Mouse (Mus musculus) layer of hippocampus, adult 8-10 months (tissue): Measurements from ENCODE around the gene Atxn7l2. TPM values are rescaled to one million over a fixed set of nuclear protein-coding genes. Genes with fewer than 3 reads are reported as not detected.

Experiments used
- DNase-seq, 2 experiments: peaks; one replicate each; pipeline ENCODE4 v3.0.0; 2022; ENCODE audit warnings: low spot score in 2 of 2
- total RNA-seq, 4 experiments: library from RNA; stranded (reverse); gene quantifications; 2 replicates each; pipeline ENCODE4 v1.2.4; 2022

The Atxn7l2 gene
- total RNA-seq, 4 experiments from 2014 or later = 23.1 to 36.3 (median 29.6) TPM

DNA sequence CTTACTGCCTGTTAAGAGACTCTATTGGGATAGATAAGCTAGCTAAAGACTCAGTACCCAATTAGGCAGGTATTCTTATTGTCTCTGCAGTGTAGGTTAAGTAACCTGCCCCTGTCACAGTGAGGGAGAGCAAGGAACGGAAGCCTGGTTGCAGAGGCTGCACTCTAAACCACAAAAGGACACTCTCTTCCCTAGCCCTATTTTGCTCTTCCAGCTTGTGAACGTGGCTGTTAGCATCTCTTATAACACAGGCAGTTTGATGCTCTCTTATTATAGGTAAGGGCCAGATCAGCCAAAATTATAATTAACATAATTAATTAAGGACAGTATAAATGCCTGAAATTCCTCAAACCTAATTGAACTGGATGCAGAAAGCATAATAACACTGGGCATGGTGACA, 30.2 kb downstream of the Atxn7l2 start:
- no peak for DNase-seq

DNA sequence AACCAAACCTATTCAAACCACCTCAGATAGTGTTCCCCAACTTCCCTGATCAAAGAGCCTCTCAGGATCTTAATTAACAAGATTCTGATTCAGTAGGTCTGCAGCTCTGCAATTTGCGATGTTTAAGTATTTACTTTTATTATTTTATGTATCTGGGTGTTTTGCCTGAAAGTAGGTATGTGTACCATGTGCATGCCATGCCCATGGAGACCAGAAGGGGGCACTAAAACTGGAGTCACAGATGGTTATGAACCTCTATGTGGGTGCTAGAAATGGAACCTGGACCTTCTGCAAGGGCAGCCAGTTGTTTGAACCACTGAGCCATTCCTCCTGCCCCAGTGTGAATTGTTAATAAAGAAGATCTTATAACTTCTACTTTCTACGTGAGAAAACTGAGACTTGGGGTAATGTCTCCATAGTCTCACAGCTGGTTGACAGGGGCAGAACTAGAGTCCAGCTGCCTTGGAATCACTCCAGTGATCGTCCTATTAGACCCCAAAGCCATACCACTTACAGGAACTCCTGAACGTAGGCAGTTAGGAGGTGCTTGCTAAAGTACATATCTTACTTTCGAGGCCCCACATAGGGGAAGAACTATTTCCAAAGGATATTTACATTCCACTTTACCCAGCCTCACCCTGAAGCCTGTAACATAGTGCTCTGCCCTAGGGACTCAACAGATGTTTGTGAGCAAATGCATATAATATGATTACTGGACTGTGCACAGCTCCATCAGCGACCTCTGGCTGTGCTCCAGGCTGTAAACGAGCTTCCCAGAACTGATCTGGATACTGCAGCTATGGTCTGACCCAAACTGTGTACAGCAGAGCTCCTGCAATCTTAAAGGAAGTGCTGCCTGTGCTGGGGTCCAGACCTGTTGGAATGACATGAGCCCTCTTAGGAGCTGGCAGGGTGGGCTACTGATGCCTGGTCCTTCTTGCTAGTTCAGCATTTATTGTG, 31.7 kb downstream of the Atxn7l2 start:
- no peak for DNase-seq

DNA sequence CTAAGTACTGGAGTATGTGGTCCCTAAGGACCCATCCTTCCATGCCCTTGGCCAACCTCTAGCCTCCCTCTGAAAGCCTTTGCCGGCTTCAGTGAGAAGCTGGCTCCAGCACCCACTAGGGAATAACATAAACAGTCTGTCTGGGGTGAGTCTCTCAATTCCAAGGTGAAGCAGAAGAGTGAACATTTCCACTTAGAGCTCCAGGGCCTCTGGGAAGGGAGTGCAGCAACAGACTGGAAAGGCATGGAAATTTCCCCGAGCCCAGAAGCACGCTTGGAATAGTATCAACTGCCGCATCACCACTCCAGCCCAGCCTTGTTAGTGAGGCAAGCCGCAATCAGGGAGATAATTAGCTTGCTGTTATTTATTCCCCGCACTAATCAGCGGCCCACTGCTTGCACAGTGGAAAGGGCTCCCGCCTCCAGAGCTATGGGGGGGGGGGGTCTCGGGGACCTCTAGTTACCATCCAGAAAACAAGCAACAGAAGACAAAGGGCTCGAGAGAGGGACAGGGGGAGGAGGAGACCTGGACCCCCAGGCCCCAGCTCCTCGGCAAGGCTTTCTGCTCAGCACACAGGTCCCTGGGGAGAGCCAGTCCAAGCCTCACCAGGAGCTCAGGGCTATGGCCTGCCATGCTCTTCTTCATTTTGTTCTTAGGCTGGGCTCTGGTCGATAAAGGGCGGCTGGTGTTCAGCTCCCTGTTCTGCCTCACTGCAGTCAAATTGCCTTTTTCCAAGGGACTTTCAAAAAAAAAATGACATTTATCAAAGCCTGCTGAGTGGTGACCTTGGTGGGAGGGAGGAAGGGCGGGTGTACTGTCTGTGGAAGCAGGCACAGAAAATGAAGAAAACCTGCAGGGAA, 35.8 kb downstream of the Atxn7l2 start:
- peak; percentile 83 to 87 for DNase-seq

DNA sequence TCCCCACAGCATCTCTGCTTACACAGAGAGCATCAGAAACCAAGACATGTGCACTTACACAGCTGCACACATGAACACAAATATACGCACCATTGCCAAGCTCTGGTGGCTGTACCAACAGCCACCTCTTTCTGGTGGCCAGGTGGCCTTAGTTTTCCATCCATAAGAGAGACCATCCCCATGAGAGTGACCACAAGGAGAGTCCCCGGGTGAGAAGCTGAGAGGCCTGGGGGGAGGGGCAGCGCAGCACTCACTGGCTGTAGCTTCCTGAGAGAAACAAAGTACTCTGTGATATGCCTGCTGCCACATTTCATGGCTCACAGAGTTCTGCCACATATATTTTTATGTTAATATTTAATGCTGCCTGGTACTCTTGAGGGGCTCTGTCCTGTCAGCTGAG, 41.5 kb downstream of the Atxn7l2 start:
- no peak for DNase-seq

DNA sequence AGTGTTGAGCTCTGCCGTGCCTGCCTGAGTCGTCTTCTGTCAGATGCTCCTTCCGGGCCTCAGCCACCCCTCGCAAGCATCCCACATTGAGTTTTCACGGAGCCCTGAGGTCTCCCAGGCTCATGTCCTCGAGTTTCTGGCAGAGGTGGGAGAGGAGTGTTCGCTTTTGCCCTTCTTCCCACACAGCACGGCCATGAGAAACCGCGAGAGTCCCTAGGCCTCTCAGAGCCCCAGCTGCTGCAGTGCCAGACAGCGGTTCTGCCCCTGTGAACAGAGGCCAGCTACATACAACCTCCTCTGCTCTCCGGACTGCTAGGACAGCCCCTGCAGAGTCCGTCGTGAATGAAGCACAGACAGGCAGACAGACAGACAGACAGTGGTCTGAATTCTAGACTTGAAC, 43.2 kb downstream of the Atxn7l2 start:
- no peak for DNase-seq

DNA sequence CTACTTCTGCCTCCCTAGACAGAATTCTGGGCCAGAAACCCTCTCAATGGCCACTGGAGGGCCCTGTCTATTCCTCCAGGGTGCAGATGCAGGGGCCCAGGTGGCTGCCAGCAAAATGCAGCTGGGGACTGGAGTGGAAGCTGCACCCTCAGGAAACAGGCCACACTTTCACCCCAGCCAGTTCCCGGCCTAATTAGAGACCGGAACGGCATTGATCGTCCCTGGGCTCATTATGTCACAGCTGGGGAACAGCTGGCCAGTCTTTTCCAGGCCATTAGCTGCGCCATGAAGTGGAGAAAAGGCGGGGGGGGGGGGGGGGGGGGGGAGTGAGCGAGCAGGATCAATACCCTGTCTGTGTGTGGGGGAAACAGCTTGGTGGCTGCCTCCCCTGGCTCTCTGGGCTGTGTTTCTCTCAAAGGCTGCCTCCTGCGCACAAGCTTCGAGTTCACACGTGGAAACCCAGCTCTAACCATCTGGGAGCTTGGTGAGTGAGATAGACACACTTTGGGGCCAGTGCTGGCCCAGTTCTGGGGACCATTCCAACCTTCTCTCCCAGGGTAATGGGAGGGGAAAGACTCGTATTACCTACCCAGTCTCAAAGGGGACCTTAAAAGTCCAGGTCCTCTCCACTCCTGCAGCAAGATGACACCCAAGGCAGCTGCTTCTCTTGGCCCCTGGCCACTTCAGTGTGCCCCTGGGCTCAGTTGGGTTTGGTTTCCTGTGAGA, 44.1 kb downstream of the Atxn7l2 start:
- peak; percentile 66 to 76 for DNase-seq

DNA sequence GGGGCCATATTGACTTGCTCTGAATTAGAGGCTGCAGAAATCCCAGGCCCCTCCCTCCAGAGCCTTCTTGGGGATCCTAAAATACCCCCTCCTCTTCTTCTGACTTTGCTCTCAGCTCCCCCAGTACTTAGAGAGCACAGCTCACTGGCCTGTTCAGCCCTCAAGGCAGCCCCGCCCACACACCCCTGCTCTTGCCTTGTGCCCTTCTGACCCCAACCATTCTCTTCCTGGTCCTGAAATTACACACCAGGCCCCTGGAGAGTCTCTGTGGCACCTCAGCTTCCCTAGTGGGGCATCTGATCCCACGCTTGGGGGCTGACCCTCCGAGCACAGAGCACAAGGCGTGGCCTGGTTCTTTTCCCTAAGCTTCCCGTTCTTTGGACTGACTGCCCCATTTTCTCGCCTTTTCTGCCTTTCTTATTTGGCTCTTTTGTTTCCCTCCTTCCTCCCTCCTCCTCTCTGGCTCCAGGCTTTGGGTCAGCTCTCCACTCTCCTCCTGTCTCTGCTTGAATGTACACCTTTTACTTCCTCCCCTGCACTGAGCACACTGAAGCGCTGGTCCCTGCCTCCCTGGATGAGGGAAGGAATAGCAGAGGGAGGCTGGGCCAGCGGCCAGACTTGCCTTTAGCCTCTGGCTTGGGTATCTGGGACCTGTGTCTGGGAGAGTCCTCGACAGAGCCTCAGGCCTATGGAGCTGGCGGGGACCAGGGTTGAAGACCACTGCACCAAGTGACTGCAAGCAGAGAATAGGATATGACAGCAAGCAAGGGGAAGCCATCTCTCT, 45.0 kb downstream of the Atxn7l2 start:
- peak in 1 of 2 experiments; percentile 12 for DNase-seq

DNA sequence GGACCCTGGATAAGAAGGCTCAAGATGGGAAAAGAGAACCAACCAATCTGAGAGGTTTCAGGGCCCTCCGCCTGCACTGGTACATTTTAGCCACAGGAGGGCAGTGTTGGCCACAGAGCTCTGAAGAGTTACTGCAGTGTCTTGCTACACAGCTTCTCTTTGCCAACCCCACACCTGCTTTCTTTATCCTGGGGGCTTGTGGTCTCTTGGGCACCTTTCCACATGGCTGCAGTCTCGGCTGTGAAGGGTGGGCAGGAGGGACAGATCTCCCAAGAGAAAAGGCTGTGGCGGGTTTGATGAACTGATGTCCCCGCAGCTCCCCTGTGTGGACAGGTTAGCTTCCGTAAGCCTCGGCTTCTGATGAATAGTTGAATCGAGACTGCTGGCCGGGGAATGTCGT, 45.9 kb downstream of the Atxn7l2 start:
- peak; percentile 75 to 88 for DNase-seq

DNA sequence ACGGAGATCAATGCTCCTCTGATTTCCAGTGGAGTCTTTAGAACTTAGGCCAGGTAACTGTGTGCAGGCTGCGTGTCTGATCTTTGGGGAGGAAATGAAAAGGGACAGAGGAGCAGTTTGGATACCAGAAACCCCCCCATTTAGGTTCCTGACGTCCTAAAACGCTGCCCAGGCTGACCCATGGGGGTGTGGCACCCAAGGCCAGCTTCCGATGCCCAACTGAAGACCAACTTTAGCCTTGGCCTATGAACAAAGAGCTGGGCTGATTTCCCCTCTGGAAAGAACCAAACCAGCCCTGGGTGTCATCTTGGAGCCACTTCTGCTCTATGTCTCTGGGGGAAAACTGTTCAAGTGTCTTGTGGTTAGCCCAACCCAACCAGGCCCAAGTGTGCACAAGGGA, 46.6 kb downstream of the Atxn7l2 start:
- DNase-seq = no peak

DNA sequence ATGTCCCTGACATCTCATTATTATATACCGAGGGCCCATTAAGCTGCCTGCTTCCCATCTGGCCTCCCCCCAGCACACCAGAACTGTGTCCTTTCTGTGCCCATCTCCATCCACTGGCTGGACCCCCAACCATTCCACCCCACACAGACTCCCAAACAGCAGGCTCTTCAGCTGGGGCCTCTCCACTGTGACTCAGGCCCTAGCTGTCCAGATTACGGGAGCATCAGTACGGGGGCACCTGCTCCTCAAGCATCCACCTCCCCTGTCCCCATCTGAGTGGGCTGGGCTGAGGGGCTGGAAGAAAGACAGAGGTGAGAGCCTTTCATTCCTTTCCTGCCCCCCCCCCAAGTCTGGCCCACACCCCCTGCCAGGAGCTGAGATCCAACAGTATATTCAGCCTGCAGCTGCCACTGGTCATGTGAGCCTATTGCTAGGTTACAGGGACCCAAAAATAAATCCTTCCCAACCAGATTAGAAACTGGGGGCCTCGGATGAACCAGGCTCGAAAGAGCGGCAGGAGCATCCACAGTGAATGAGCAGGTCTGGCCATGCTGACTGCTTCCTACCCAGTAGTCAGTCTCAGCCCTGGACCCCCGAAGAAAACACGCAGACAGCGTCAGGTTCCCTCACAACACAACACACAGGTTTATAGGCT, 52.2 kb downstream of the Atxn7l2 start:
- peak; percentile 61 to 72 for DNase-seq

DNA sequence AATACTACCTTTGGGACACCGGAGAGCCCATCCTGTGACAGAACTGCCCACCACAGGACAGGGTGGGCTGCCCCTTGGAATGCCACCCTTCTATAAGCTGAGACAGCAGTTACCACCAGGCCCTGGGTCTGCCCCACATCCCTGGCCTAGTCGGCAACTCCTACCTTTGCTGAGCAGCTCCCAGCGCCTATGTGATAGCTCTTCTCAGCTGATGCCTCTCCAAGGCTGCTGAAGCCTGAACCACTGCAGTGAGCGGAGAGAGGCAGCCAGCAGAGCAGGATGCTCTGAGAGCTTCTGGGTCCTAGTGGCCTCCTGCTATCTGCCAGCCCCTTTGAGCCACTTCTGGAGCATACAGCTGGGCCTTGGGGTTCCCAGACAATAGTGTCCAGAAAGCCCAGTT, 56.1 kb downstream of the Atxn7l2 start, which contains the start of gene Gpr61:
Gene Gpr61 (minus strand): TSS at position 227 of the 400 bp plus-strand sequence.
- DNase-seq = peak; percentile 73

DNA sequence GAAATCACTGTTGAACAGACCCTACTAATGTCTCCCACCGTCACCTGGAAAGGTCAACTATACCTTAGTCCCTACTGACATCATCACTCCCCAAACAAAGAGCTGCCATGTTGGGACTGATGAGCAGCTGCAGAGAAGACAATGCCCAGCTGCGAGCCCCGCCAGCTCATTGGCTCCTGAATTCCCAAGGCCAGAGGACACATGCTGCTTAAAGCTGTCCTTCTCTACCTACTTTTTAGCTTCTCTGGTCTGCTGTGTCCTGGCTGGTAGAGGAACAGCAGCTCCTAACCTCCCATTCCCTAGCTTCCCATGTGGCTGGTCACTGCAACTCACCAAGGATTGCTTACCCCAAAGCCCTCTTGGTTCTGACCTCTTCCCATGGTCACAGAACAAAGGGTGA, 58.4 kb downstream of the Atxn7l2 start:
- DNase-seq = no peak

Other genes with a start within 250 kb of the Atxn7l2 start
- not detected for gene Gstm3, start 241.7 kb downstream of the Atxn7l2 start, total RNA-seq
- 1 to 10 TPM; 3.1 to 5.0 (median 4.0) TPM for gene Gstm2, start 224.5 kb downstream of the Atxn7l2 start, total RNA-seq
- 100 to 1,000 TPM; 329 to 421 (median 351) TPM for gene Gstm1, start 193.0 kb downstream of the Atxn7l2 start, total RNA-seq
- 10 to 100 TPM; 11.1 to 14.4 (median 13.4) TPM for gene Gstm4, start 166.0 kb downstream of the Atxn7l2 start, total RNA-seq
- 10 to 100 TPM; 64.2 to 82.5 (median 74.0) TPM for gene Ampd2, start 124.3 kb downstream of the Atxn7l2 start, total RNA-seq
- under 1 TPM in 1 of 4 experiments, not detected in 3; 0.61 TPM for gene Gnat2, start 118.1 kb downstream of the Atxn7l2 start, total RNA-seq
- gene Gnai3, start 64.8 kb downstream of the Atxn7l2 start, total RNA-seq = 10 to 100 TPM; 27.5 to 31.1 (median 30.1) TPM
- 10 to 100 TPM; 15.8 to 17.2 (median 17.0) TPM for gene Gpr61, start 56.1 kb downstream of the Atxn7l2 start, total RNA-seq
- 10 to 100 TPM; 61.9 to 71.8 (median 68.3) TPM for gene Amigo1, start 24.6 kb downstream of the Atxn7l2 start, total RNA-seq
- gene Cyb561d1, start 9.7 kb downstream of the Atxn7l2 start, total RNA-seq = 10 to 100 TPM; 15.7 to 21.2 (median 18.9) TPM
- 1 to 10 TPM; 2.1 to 3.8 (median 2.8) TPM for gene Sypl2, start 15.7 kb upstream of the Atxn7l2 start, total RNA-seq
- gene Psma5, start 46.0 kb upstream of the Atxn7l2 start, total RNA-seq = 10 to 100 TPM; 75.1 to 78.6 (median 77.7) TPM
- 100 to 1,000 TPM; 329 to 381 (median 353) TPM for gene Sort1, start 73.1 kb upstream of the Atxn7l2 start, total RNA-seq
- 1 to 10 TPM in 2 of 4 experiments, under 1 TPM in 2; 0.52 to 1.8 (median 0.83) TPM for gene Mybphl, start 154.0 kb upstream of the Atxn7l2 start, total RNA-seq
- 10 to 100 TPM; 17.0 to 27.2 (median 22.9) TPM for gene Psrc1, start 172.9 kb upstream of the Atxn7l2 start, total RNA-seq
- gene Celsr2, start 204.6 kb upstream of the Atxn7l2 start, total RNA-seq = 100 to 1,000 TPM; 170 to 179 (median 172) TPM
- 100 to 1,000 TPM; 191 to 220 (median 209) TPM for gene Sars, start 234.3 kb upstream of the Atxn7l2 start, total RNA-seq